Mouse (Mus musculus) forebrain, embryonic 11.5 days (tissue): ENCODE measurements at regions not wholly inside any gene's neighbourhood (a gene's known extent, or its start where the extent isn't known, plus 50 kb on each side); places are given as distances from the start of the nearest gene placed in this dataset. TPM values are rescaled to one million over a fixed set of nuclear protein-coding genes. Genes with fewer than 3 reads are reported as not detected.

Source experiments
- microRNA-seq: library from miRNA; unstranded; fragments of <30 nt; microRNA quantifications from one replicate; pipeline ENCODE4, GENCODE M21; 2016; ENCODE audit not compliant: insufficient number of aligned reads

Small RNAs in the stretch of these regions (microRNA-seq; reads per million reads assigned to microRNA genes)
- gene Gm24810: not detected
